Mouse (Mus musculus) MEL (cell line): ENCODE data around the gene Colca2. TPM values are rescaled to one million over a fixed set of nuclear protein-coding genes. Genes with fewer than 3 reads are reported as not detected.
A peak's percentile ranks its signal among the peaks of the same experiment; 100 is the strongest.

Experiments used
- DNase-seq: peaks from one replicate; pipeline ENCODE4 v3.0.0; 2011; ENCODE audit warnings: low read depth, low spot score
- H3K27ac ChIP-seq: 2 replicates; pipeline ENCODE4 v1.5.1; 2012; ENCODE audit warnings: low read depth, mild to moderate bottlenecking, control low read depth, low read length, moderate library complexity; ENCODE audit not compliant: control insufficient read depth
- H3K27me3 ChIP-seq, 2 experiments: fragments of 150-350 bp in 1 of 2; sonication (generic) in 1 of 2; 2 replicates each; pipeline ENCODE4 v1.6.1; 2012; ENCODE audit warnings: low read length in 2 of 2, mild to moderate bottlenecking in 2 of 2, improper control_type of control experiment in 1 of 2, moderate library complexity in 1 of 2; ENCODE audit not compliant: insufficient read depth in 2 of 2, control insufficient read depth in 1 of 2
- H3K36me3 ChIP-seq, 2 experiments: 2 replicates each; pipeline ENCODE4 v1.6.1; 2012 to 2014; ENCODE audit warnings: low read length in 2 of 2, improper control_type of control experiment in 1 of 2, inconsistent platforms in 1 of 2, mild to moderate bottlenecking in 1 of 2; ENCODE audit not compliant: insufficient read depth in 2 of 2, control insufficient read depth in 1 of 2
- H3K4me1 ChIP-seq, 2 experiments: fragments of 150-350 bp in 1 of 2; sonication (generic) in 1 of 2; 2 replicates each; pipeline ENCODE4 v1.6.1; 2012; ENCODE audit warnings: low read length in 2 of 2, improper control_type of control experiment in 1 of 2, mild to moderate bottlenecking in 1 of 2; ENCODE audit not compliant: insufficient read depth in 2 of 2, control insufficient read depth in 1 of 2
- H3K4me3 ChIP-seq, 2 experiments: fragments of 150-350 bp in 1 of 2; sonication (generic) in 1 of 2; 2 replicates each; pipeline ENCODE4 v1.5.1; 2012; ENCODE audit warnings: low read depth in 2 of 2, low read length in 2 of 2, mild to moderate bottlenecking in 2 of 2, moderate library complexity in 2 of 2, control low read depth in 1 of 2, improper control_type of control experiment in 1 of 2; ENCODE audit not compliant: control insufficient read depth in 1 of 2, insufficient read depth in 1 of 2
- H3K79me2 ChIP-seq: 2 replicates; pipeline ENCODE4 v1.6.1; 2012; ENCODE audit warnings: mild to moderate bottlenecking, low read length, moderate library complexity; ENCODE audit not compliant: control insufficient read depth, poor library complexity, insufficient read depth
- H3K9ac ChIP-seq: 2 replicates; pipeline ENCODE4 v1.6.1; 2012; ENCODE audit warnings: low read depth, mild to moderate bottlenecking, control low read depth, low read length, moderate library complexity; ENCODE audit not compliant: control insufficient read depth, poor library complexity, severe bottlenecking
- H3K9me3 ChIP-seq: fragments of 150-350 bp; sonication (generic); replicated peaks from 2 replicates; pipeline ENCODE4 v1.6.1; 2012; ENCODE audit warnings: mild to moderate bottlenecking, low read length, improper control_type of control experiment, moderate library complexity; ENCODE audit not compliant: insufficient read depth
- CHD1 ChIP-seq: IDR thresholded peaks from 2 replicates; pipeline ENCODE4 v1.6.1; 2012; ENCODE audit warnings: low read depth, mild to moderate bottlenecking, inconsistent platforms, low read length, improper control_type of control experiment
- CHD2 ChIP-seq: IDR thresholded peaks from 2 replicates; pipeline ENCODE4 v1.6.1; 2011; ENCODE audit warnings: low read length, improper control_type of control experiment
- CTCF ChIP-seq, 3 experiments: IDR thresholded peaks in 2 of 3; conservative IDR thresholded peaks in 1 of 3; 2 replicates each; pipeline ENCODE4 v1.5.1; 2011 to 2012; ENCODE audit warnings: low read length in 3 of 3, low read depth in 2 of 3, mild to moderate bottlenecking in 2 of 3, improper control_type of control experiment in 1 of 3, inconsistent platforms in 1 of 3, mixed read lengths in 1 of 3, moderate library complexity in 1 of 3; ENCODE audit not compliant: control insufficient read depth in 1 of 3, insufficient read depth in 1 of 3, poor library complexity in 1 of 3, severe bottlenecking in 1 of 3
- ELF1 ChIP-seq: IDR thresholded peaks from 2 replicates; pipeline ENCODE4 v1.6.1; 2014; ENCODE audit warnings: low read depth, mild to moderate bottlenecking, inconsistent platforms, low read length, improper control_type of control experiment, moderate library complexity
- EP300 ChIP-seq, 2 experiments: IDR thresholded peaks; 2 replicates each; pipeline ENCODE4 v1.6.1; 2011; ENCODE audit warnings: improper control_type of control experiment in 2 of 2, low read length in 2 of 2, low read depth in 1 of 2, mild to moderate bottlenecking in 1 of 2
- ETS1 ChIP-seq: IDR thresholded peaks from 2 replicates; pipeline ENCODE4 v1.6.1; 2012; ENCODE audit warnings: low read depth, mild to moderate bottlenecking, inconsistent platforms, low read length, improper control_type of control experiment, moderate library complexity
- HCFC1 ChIP-seq: IDR thresholded peaks from 2 replicates; pipeline ENCODE4 v1.6.1; 2012; ENCODE audit warnings: low read depth, mild to moderate bottlenecking, inconsistent platforms, low read length, improper control_type of control experiment, moderate library complexity
- MAFK ChIP-seq: IDR thresholded peaks from 2 replicates; pipeline ENCODE4 v1.6.1; 2011; ENCODE audit warnings: low read depth, mild to moderate bottlenecking, low read length, improper control_type of control experiment, borderline replicate concordance
- MEF2A ChIP-seq: IDR thresholded peaks from 2 replicates; pipeline ENCODE4 v1.6.1; 2014; ENCODE audit warnings: low read depth, mild to moderate bottlenecking, inconsistent platforms, low read length, improper control_type of control experiment; ENCODE audit not compliant: poor library complexity, insufficient replicate concordance, severe bottlenecking; ENCODE audit errors: extremely low read depth
- MXI1 ChIP-seq: IDR thresholded peaks from 2 replicates; pipeline ENCODE4 v1.6.1; 2011; ENCODE audit warnings: mild to moderate bottlenecking, low read depth, low read length, improper control_type of control experiment
- MYB ChIP-seq: IDR thresholded peaks from 2 replicates; pipeline ENCODE4 v1.6.1; 2011; ENCODE audit warnings: mild to moderate bottlenecking, low read depth, low read length, improper control_type of control experiment
- POLR2AphosphoS5 ChIP-seq: IDR thresholded peaks from 2 replicates; pipeline ENCODE4 v1.6.1; 2012; ENCODE audit warnings: low read depth, borderline replicate concordance, mild to moderate bottlenecking, inconsistent platforms, low read length, moderate library complexity, mixed read lengths
- RAD21 ChIP-seq: IDR thresholded peaks from 2 replicates; pipeline ENCODE4 v1.6.1; 2011; ENCODE audit warnings: mild to moderate bottlenecking, low read depth, low read length, improper control_type of control experiment
- SMC3 ChIP-seq: IDR thresholded peaks from 2 replicates; pipeline ENCODE4 v1.6.1; 2011; ENCODE audit warnings: low read depth, low read length, improper control_type of control experiment
- UBTF ChIP-seq: IDR thresholded peaks from 2 replicates; pipeline ENCODE4 v1.6.1; 2012; ENCODE audit warnings: low read depth, mild to moderate bottlenecking, inconsistent platforms, low read length, improper control_type of control experiment, moderate library complexity, borderline replicate concordance; ENCODE audit not compliant: insufficient read depth
- USF2 ChIP-seq, 2 experiments: IDR thresholded peaks; 2 replicates each; pipeline ENCODE4 v1.6.1; 2011 to 2012; ENCODE audit warnings: improper control_type of control experiment in 2 of 2, low read length in 2 of 2, borderline replicate concordance in 1 of 2, inconsistent platforms in 1 of 2, low read depth in 1 of 2, mild to moderate bottlenecking in 1 of 2; ENCODE audit not compliant: insufficient read depth in 1 of 2
- ZC3H11A ChIP-seq: IDR thresholded peaks from 2 replicates; pipeline ENCODE4 v1.6.1; 2012; ENCODE audit warnings: low read depth, mild to moderate bottlenecking, inconsistent platforms, low read length, improper control_type of control experiment
- ZKSCAN1 ChIP-seq: IDR thresholded peaks from 2 replicates; pipeline ENCODE4 v1.6.1; 2012; ENCODE audit warnings: low read depth, mild to moderate bottlenecking, inconsistent platforms, low read length, improper control_type of control experiment, moderate library complexity
- ZMIZ1 ChIP-seq: IDR thresholded peaks from 2 replicates; pipeline ENCODE4 v1.6.1; 2012; ENCODE audit warnings: low read depth, mild to moderate bottlenecking, inconsistent platforms, low read length, improper control_type of control experiment, moderate library complexity
- polyA plus RNA-seq, 2 experiments: library from polyadenylated mRNA; stranded (reverse) in 1 of 2; unstranded in 1 of 2; fragments of >175 nt in 1 of 2; fragments of >200 nt in 1 of 2; gene quantifications; 2 replicates each; pipeline versions ENCODE4 v1.2.1 to v1.2.4; 2012; ENCODE audit warnings: low replicate concordance in 2 of 2, low read depth in 1 of 2; ENCODE audit not compliant: insufficient read length in 2 of 2, insufficient read depth in 1 of 2, missing spikeins in 1 of 2
- total RNA-seq: library from RNA; depleted of rRNA; stranded (reverse); fragments of 300-350 nt; gene quantifications from 2 replicates; pipeline ENCODE4 v1.2.3, GENCODE M21; 2012

Colca2 gene
- total and polyA plus RNA-seq, 3 experiments, result not detected

DNA sequence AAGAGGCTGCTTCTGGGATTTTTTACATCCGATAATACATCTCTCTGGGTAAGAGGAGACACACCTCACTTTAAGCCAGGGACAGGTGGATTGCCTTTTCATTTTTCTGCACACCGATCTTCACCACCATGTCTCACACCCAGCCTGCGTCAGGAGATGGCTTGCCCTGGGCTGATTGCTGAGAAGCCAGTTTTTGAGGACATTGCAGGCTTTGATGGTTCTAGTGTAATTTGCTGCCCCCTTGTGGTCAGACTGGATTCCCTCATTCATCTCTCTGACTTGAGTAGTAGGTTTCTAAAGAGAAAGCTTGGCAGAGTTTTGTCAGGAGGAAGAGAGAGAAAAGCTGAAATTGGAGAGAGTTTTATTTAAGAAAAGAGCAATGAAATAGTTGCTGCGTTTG, 14.3 kb upstream of the Colca2 start:
- peaks cover 9 to 13% of the 10 kb centered on the region in 2 experiments for H3K27me3 ChIP-seq
- no peak overlapping the region for H3K9ac ChIP-seq
- H3K36me3 ChIP-seq, result no peaks in the 10 kb centered on the region
- peak; percentile 87 for DNase-seq
- no peak overlapping the region for H3K4me3 ChIP-seq
- H3K4me1 ChIP-seq, result no peaks in the 10 kb centered on the region
- TF ChIP-seq SMC3 (peak; percentile 94), CHD2 (no peak), ZKSCAN1 (no peak), MYB (no peak), POLR2AphosphoS5 (no peak), UBTF (no peak), CTCF (IDR thresholded peaks at IDR 0.05 in 2 of 3, conservative IDR thresholded peaks at IDR 0.05 in 1 of 3; ENCODE audit: control insufficient read depth in 1 of 3, insufficient read depth in 1 of 3, low read depth in 2 of 3, low read length in 3 of 3, poor library complexity in 1 of 3, severe bottlenecking in 1 of 3) (peak; percentile 59 to 91 (median 80)), ETS1 (no peak), RAD21 (peak; percentile 86), ZMIZ1 (no peak), CHD1 (no peak), HCFC1 (no peak), MXI1 (no peak), MAFK (0 out of 2 replicates have a peak, but pooled peaks have one; percentile 48), ZC3H11A (peak; percentile 78), USF2 (IDR thresholded peaks at IDR 0.05; ENCODE audit: borderline replicate concordance in 1 of 2, insufficient read depth in 1 of 2, low read depth in 1 of 2, low read length in 2 of 2) (no peak)
- H3K9me3 ChIP-seq, result no peaks in the 10 kb centered on the region
- H3K79me2 ChIP-seq, result no peaks in the 10 kb centered on the region
- H3K27ac ChIP-seq, result no peak overlapping the region

DNA sequence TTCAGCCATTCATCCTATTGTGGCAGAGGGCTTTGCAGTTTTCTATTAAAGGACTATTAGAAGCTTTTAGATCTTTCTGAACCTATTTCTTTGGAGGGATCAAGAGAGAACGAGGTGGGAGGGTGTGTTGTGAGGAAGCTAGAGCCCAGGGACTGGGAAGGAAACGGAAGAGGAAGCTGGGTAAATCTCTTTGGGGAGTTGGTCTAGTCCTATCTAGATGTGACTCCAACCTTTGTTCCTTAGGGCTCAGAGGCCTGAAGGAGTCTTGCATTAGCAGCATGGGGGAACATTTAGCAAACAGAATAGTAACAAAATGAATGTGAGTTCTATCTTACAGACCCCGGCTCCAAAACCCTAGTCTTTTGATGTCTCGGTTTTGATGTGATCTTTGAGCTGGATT, 12.6 kb upstream of the Colca2 start:
- Histone ChIP-seq H3K27ac (no peak overlapping the region), H3K79me2 (no peaks in the 10 kb centered on the region), H3K27me3 (peaks cover 9 to 12% of the 10 kb centered on the region in 2 experiments)
- no peak for DNase-seq
- TF ChIP-seq EP300 (IDR thresholded peaks at IDR 0.05; ENCODE audit: low read depth in 1 of 2, low read length in 2 of 2), result no peak
- TF ChIP-seq ELF1, result no peak
- no peak for TF ChIP-seq MEF2A
- TF ChIP-seq UBTF, result no peak
- TF ChIP-seq CHD1, result no peak
- TF ChIP-seq ZC3H11A, result no peak
- TF ChIP-seq, all 39 proteins: peak for 0
- H3K9ac ChIP-seq, result no peak overlapping the region
- H3K4me3 ChIP-seq, result no peak overlapping the region
- H3K9me3 ChIP-seq, result no peaks in the 10 kb centered on the region
- H3K36me3 ChIP-seq, result no peaks in the 10 kb centered on the region
- no peaks in the 10 kb centered on the region for H3K4me1 ChIP-seq
